Mouse (Mus musculus) limb, embryonic 11.5 days (tissue): ENCODE measurements at regions not wholly inside any gene's neighbourhood (a gene's known extent, or its start where the extent isn't known, plus 50 kb on each side); places are given as distances from the start of the nearest gene placed in this dataset.
A peak's percentile ranks its signal among the peaks of the same experiment; 100 is the strongest.
"Not testable (repeated sequence)": the region's sequence is repeated elsewhere in the genome, so short reads cannot be mapped to it uniquely, and the experiment has no call there.

Experiments used
- ATAC-seq: fragments of 200-750 bp; cut with Nextera tagmentation; 2 replicates; pipeline ENCODE4 v1.8.0; 2017; ENCODE audit warnings: low read depth; ENCODE audit not compliant: insufficient number of reproducible peaks, low FRiP score, low TSS enrichment
- DNase-seq: peaks from one replicate; pipeline ENCODE4 v3.0.0-alpha.2; 2015; ENCODE audit warnings: low spot score
- H3K27ac ChIP-seq: fragments of 300-500 bp; sonication (generic); replicated peaks from 2 replicates; pipeline ENCODE4 v1.5.1; 2014; ENCODE audit warnings: low read depth, mild to moderate bottlenecking, low read length
- H3K27me3 ChIP-seq: fragments of 300-500 bp; sonication (generic); 2 replicates; pipeline ENCODE4 v1.6.1; 2014; ENCODE audit warnings: mild to moderate bottlenecking, low read length, mixed read lengths; ENCODE audit not compliant: control insufficient read depth, insufficient read depth
- H3K36me3 ChIP-seq: fragments of 300-500 bp; sonication (generic); 2 replicates; pipeline ENCODE4 v1.6.1; 2014; ENCODE audit warnings: mild to moderate bottlenecking, low read length, moderate library complexity, mixed read lengths; ENCODE audit not compliant: control insufficient read depth, insufficient read depth
- H3K4me1 ChIP-seq: fragments of 300-500 bp; sonication (generic); 2 replicates; pipeline ENCODE4 v1.6.1; 2014; ENCODE audit warnings: low read length, mixed read lengths; ENCODE audit not compliant: control insufficient read depth, insufficient read depth
- H3K4me2 ChIP-seq: fragments of 300-500 bp; sonication (generic); 2 replicates; pipeline ENCODE4 v1.6.1; 2014; ENCODE audit warnings: low read depth, mild to moderate bottlenecking, moderate library complexity; ENCODE audit not compliant: severe bottlenecking
- H3K4me3 ChIP-seq: fragments of 300-500 bp; sonication (generic); 2 replicates; pipeline ENCODE4 v1.5.1; 2014; ENCODE audit warnings: low read depth, low read length
- H3K9ac ChIP-seq: fragments of 300-500 bp; sonication (generic); 2 replicates; pipeline ENCODE4 v1.6.1; 2014; ENCODE audit warnings: mild to moderate bottlenecking, low read length
- H3K9me3 ChIP-seq: fragments of 300-500 bp; sonication (generic); 2 replicates; pipeline ENCODE4 v1.6.1; 2016; ENCODE audit warnings: low read length; ENCODE audit not compliant: control insufficient read depth
- WGBS: fragments of 180-500 bp; shearing (Covaris S2); extraction: QIAGEN DNeasy Blood & Tissue Kit; methylation state at CpG from one replicate; pipeline ENCODE4 v1.1.7; 2014; 5-methylcytosine and 5-hydroxymethylcytosine counted together

DNA sequence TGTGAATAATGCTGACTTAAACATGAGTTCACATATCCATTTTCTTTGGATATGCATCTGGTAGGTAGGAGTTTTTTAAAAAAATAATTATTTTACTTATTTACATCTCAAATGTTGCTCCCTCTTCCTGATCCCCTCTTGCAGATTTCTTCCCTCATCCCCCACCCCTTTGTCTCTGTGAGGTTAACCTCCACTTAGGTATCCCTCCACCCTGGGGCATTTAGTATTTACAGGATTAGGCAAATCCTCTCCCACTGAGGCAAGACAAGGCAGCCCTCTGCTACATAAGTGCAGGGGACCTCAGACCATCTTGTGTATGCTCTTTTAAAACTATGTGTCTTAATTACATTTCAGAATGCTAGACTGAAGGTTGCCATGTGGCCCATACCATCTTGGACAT, 155.2 kb upstream of the Shcbp1 start:
- H3K27me3 ChIP-seq: no peaks in the 10 kb centered on the region
- H3K9ac ChIP-seq: no peak overlapping the region
- H3K4me2 ChIP-seq: no peak overlapping the region
- no peak for DNase-seq
- no peak overlapping the region for H3K27ac ChIP-seq
- H3K9me3 ChIP-seq: no peaks in the 10 kb centered on the region
- H3K36me3 ChIP-seq: no peaks in the 10 kb centered on the region
- ATAC-seq: no peak
- H3K4me3 ChIP-seq: no peak overlapping the region
- H3K4me1 ChIP-seq: no peaks in the 10 kb centered on the region

DNA sequence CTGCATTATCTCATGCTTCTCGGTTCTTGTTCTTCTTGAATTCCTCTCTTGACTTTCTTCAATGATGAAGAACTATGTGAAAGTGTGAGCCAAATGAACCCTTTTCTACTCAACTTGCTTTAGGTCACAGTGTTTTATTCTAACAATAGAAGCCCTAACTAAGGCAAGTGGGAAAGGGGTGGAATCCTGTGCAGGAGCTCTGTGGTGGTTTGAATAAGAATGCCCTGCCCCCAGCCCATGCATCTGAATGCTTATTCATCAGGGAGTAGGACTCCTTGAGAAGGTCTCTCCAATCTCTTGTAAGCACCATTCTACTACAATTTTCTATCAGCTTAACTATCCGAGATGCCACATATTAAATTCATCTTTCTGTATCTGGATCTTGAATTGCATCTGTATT, 154.7 kb upstream of the Shcbp1 start:
- no peak overlapping the region for H3K9ac ChIP-seq
- H3K27ac ChIP-seq: no peak overlapping the region
- no peaks in the 10 kb centered on the region for H3K9me3 ChIP-seq
- H3K4me3 ChIP-seq: no peak overlapping the region
- no peak for ATAC-seq
- no peaks in the 10 kb centered on the region for H3K4me1 ChIP-seq
- no peaks in the 10 kb centered on the region for H3K27me3 ChIP-seq
- DNase-seq: no peak
- 66% methylated on average over 2 of the region's 2 CpGs for WGBS
- no peaks in the 10 kb centered on the region for H3K36me3 ChIP-seq
- H3K4me2 ChIP-seq: no peak overlapping the region

DNA sequence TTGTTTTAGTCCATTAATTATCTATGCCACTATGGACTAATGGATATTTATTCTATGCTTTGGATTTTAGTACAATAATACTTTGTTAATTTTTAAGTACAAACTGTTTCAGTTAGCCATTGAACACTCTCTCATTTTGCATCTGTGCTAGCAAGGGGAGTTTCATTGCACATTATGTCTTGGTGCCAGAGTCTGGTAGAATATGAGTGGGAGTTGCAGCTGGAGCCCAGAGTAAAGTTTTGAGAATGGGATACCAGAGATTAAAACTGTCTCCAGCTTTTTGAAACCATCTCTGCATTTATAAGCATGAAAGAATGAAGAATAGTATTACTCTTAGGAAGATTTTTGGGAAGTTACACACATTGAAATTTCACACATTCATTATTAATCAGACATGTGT, 137.1 kb upstream of the Shcbp1 start:
- Histone ChIP-seq H3K9me3 (no peaks in the 10 kb centered on the region), H3K36me3 (no peaks in the 10 kb centered on the region), H3K4me3 (no peak overlapping the region), H3K9ac (no peak overlapping the region), H3K27ac (no peak overlapping the region), H3K27me3 (no peaks in the 10 kb centered on the region), H3K4me1 (no peaks in the 10 kb centered on the region), H3K4me2 (no peak overlapping the region)
- ATAC-seq (no peak), DNase-seq (no peak)

DNA sequence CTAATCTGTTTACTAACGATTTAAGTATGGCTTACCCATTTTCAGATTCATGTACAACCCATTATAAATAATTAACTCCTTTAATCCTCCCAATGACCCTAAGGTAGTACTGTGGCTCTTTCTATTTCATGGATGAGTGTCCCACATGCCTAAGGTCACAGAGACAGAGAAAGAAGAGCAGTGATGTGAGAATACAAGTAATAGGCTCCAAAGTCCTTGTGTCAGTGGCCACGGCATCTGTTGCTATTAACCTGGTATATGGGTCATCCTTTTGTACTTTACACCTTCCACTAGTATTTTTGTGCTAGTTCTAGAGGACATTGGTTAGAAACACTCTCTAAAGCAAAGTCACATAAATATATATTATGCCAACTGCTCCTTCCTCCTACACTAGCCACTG, 115.7 kb upstream of the Shcbp1 start:
- Histone ChIP-seq H3K36me3 (no peaks in the 10 kb centered on the region), H3K9ac (no peak overlapping the region), H3K4me2 (no peak overlapping the region), H3K27me3 (no peaks in the 10 kb centered on the region), H3K9me3 (no peaks in the 10 kb centered on the region), H3K4me1 (no peaks in the 10 kb centered on the region), H3K4me3 (no peak overlapping the region), H3K27ac (no peak overlapping the region)
- no peak for DNase-seq
- ATAC-seq: no peak
- 93% methylated on average over 2 of the region's 2 CpGs for WGBS

DNA sequence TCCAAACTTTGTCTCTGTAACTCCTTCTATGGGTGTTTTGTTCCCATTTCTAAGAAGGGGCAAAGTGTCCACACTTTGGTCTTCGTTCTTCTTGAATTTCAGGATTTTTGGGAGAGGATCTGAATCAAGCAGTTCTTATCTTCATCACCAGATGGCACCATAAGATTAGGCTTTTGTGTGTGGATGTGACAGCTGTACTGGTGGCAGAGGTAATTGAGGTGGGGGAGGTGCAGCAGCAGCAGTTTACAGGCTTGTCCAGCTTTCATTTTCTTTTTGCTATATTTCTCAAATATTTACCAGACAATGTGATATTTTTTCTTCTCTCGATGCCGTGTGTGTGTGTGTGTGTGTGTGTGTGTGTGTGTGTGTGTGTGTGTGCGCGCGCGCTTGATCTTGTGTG, 89.4 kb upstream of the Shcbp1 start:
- H3K9me3 ChIP-seq, H3K9ac ChIP-seq, H3K4me3 ChIP-seq, H3K36me3 ChIP-seq, H3K4me2 ChIP-seq, H3K27ac ChIP-seq, H3K4me1 ChIP-seq, H3K27me3 ChIP-seq: not testable (repeated sequence)
- peak; percentile 70; the same call in 1 of the 2 replicates for ATAC-seq
- peak; percentile 46 for DNase-seq
- 87% methylated on average over 7 of the region's 7 CpGs for WGBS

DNA sequence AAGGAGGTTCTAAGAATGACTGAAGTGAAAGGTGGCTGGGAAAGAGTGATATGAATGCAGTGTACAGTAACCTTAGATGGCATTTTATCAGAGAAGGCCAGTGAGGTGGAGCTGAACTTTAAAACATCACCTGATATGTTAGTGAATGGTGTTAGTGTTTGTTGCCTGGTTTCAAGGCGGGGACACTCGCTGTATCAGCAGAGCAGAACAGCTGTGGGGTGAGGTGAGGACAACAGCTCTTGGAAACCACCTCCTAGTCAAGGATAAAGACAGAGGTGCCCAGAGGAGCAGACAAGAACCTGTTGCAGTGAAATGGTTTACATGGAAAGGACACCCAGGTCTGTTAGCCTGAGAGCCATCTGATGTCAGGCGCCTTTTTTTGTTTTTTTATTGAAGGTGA, 59.7 kb upstream of the Shcbp1 start:
- WGBS: 92% methylated on average over 3 of the region's 3 CpGs
- no peak for ATAC-seq

DNA sequence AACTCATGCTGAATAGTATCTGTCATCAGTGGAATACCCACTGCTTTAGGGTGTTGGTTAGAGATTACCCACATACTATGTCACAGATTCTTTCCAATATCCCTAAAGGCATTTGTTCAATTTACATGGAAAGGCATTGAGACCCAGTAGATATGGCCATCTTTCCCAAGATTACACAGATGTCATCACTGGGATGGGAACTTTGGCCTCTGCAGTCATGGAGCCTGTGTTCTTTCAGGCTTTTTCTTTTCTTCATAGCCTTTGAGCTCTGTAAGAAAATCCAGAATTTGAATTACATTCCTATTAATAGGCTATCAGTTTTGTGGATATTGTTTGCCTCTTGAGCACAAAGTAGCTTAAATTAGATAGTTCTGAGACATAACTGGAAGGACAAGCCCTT, 59.2 kb upstream of the Shcbp1 start:
- DNase-seq: no peak
- H3K27ac ChIP-seq: no peak overlapping the region

More for the DNA sequence above, 59.7 kb upstream of the Shcbp1 start:
- no peak overlapping the region for H3K4me3 ChIP-seq
- H3K36me3 ChIP-seq: no peaks in the 10 kb centered on the region
- no peak overlapping the region for H3K9ac ChIP-seq
- H3K27ac ChIP-seq: no peak overlapping the region
- H3K4me2 ChIP-seq: no peak overlapping the region
- DNase-seq: no peak
- no peaks in the 10 kb centered on the region for H3K9me3 ChIP-seq
- H3K4me1 ChIP-seq: no peaks in the 10 kb centered on the region
- H3K27me3 ChIP-seq: no peaks in the 10 kb centered on the region

DNA sequence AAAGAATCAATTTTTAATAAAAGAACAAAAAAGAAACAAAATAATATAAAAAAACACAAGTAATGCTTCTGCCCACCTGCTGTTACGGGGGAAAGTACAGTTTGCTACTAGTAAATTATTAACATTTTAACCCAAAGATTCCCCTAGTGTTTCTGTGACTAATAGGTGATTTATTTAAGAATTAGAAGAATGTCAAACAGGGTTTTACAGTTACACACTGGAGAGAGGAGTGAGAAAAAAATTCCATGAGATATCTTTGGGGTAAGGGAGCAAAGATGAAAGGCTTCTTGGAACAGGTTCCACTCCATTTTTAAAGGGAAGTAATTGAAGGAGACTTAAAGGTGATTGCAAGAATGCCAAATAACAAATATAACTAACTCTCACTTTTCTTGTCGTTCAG, 58.4 kb upstream of the Shcbp1 start:
- Histone ChIP-seq H3K4me2 (no peak overlapping the region), H3K4me3 (no peak overlapping the region)
- ATAC-seq: no peak

More for the DNA sequence above, 59.2 kb upstream of the Shcbp1 start:
- Histone ChIP-seq H3K9me3 (no peaks in the 10 kb centered on the region), H3K4me3 (no peak overlapping the region), H3K36me3 (no peaks in the 10 kb centered on the region), H3K4me2 (no peak overlapping the region), H3K9ac (no peak overlapping the region), H3K27me3 (no peaks in the 10 kb centered on the region), H3K4me1 (no peaks in the 10 kb centered on the region)
- ATAC-seq: no peak

DNA sequence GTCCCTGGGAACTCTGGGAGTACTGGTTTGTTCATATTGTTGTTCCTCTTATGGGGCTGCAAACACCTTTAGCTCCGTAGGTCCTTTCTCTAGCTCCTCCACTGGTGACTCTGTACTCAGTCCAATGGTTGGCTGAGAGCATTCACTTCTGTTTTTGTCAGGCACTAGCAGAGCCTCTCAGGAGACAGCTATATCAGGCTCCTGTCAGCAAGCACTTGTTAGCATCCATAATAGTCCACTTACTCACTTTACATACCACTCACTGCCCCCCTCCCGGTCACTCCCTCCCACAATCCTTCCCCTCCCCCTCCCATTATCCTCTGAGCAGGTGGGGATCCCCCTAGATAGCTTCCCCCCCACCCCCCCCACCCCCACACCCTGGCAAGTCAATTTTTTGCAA, 57.3 kb upstream of the Shcbp1 start:
- Histone ChIP-seq H3K27ac (no peak overlapping the region), H3K9me3 (no peaks in the 10 kb centered on the region), H3K4me2 (no peak overlapping the region), H3K9ac (no peak overlapping the region), H3K4me3 (no peak overlapping the region), H3K4me1 (no peaks in the 10 kb centered on the region), H3K27me3 (no peaks in the 10 kb centered on the region), H3K36me3 (no peaks in the 10 kb centered on the region)
- ATAC-seq (no peak), DNase-seq (no peak)
- WGBS: 86% methylated on average over 2 of the region's 2 CpGs

More for the DNA sequence above, 58.4 kb upstream of the Shcbp1 start:
- Histone ChIP-seq H3K36me3 (no peaks in the 10 kb centered on the region), H3K27me3 (no peaks in the 10 kb centered on the region), H3K9me3 (no peaks in the 10 kb centered on the region), H3K9ac (no peak overlapping the region), H3K4me1 (no peaks in the 10 kb centered on the region), H3K27ac (no peak overlapping the region)
- 79% methylated on average over 2 of the region's 2 CpGs for WGBS
- no peak for DNase-seq
